Mouse (Mus musculus) lung, postnatal 0 days (tissue): ENCODE results near the gene Dmpk. TPM values are rescaled to one million over a fixed set of nuclear protein-coding genes. Genes with fewer than 3 reads are reported as not detected.
A peak's percentile ranks its signal among the peaks of the same experiment; 100 is the strongest.
"Not testable (repeated sequence)": the region's sequence is repeated elsewhere in the genome, so short reads cannot be mapped to it uniquely, and the experiment has no call there.

Experiments
- ATAC-seq: fragments of 200-750 bp; cut with Nextera tagmentation; 2 replicates; pipeline ENCODE4 v1.8.0; 2017; ENCODE audit warnings: moderate library complexity
- DNase-seq: peaks from one replicate; pipeline ENCODE4 v3.0.0-alpha.2; 2016; ENCODE audit warnings: low spot score
- H3K27ac ChIP-seq: fragments of 300-500 bp; sonication (generic); 2 replicates; pipeline ENCODE4 v1.5.1; 2014; ENCODE audit warnings: antibody characterized with exemption, mild to moderate bottlenecking, low read length, mixed read lengths
- H3K27me3 ChIP-seq: fragments of 300-500 bp; sonication (generic); replicated peaks from 2 replicates; pipeline ENCODE4 v1.6.1; 2014; ENCODE audit warnings: low read length, mixed read lengths; ENCODE audit not compliant: insufficient read depth
- H3K36me3 ChIP-seq: fragments of 300-500 bp; sonication (generic); 2 replicates; pipeline ENCODE4 v1.6.1; 2014; ENCODE audit warnings: low read length, mixed read lengths; ENCODE audit not compliant: insufficient read depth
- H3K4me1 ChIP-seq: fragments of 300-500 bp; sonication (generic); 2 replicates; pipeline ENCODE4 v1.6.1; 2014; ENCODE audit warnings: antibody characterized with exemption, low read depth, low read length, mixed read lengths; ENCODE audit not compliant: insufficient read depth
- H3K4me2 ChIP-seq: fragments of 300-500 bp; sonication (generic); replicated peaks from 2 replicates; pipeline ENCODE4 v1.6.1; 2014; ENCODE audit warnings: low read depth, mild to moderate bottlenecking, low read length, moderate library complexity, mixed read lengths
- H3K4me3 ChIP-seq: fragments of 300-500 bp; sonication (generic); 2 replicates; pipeline ENCODE4 v1.5.1; 2014; ENCODE audit warnings: low read depth, low read length
- H3K9ac ChIP-seq: fragments of 300-500 bp; sonication (generic); replicated peaks from 2 replicates; pipeline ENCODE4 v1.6.1; 2014; ENCODE audit warnings: low read depth, mild to moderate bottlenecking
- H3K9me3 ChIP-seq: fragments of 300-500 bp; sonication (generic); 2 replicates; pipeline ENCODE4 v1.6.1; 2016; ENCODE audit warnings: low read length, mixed read lengths
- CTCF ChIP-seq: IDR thresholded peaks from 2 replicates; pipeline ENCODE4 v1.5.1; 2016; ENCODE audit warnings: antibody characterized with exemption, mild to moderate bottlenecking
- EP300 ChIP-seq: IDR thresholded peaks from 2 replicates; pipeline ENCODE4 v1.6.1; 2016; ENCODE audit warnings: antibody characterized with exemption, mild to moderate bottlenecking, control low read depth
- WGBS: fragments of 180-500 bp; shearing (Covaris S2); extraction: QIAGEN DNeasy Blood & Tissue Kit; methylation state at CpG from one replicate; pipeline ENCODE4 v1.1.7; 2014; 5-methylcytosine and 5-hydroxymethylcytosine counted together
- polyA plus RNA-seq: library from polyadenylated mRNA; unstranded; fragments of >200 nt; fragmentation: Nextera tagmentation; extraction: Ambion mirVana; gene quantifications from 2 replicates; pipeline ENCODE4 v1.2.1, GENCODE M21; 2015

Gene Dmpk
- polyA plus RNA-seq, 1 experiment from 2014 or later = 11.5 TPM

GRCm38 (mm10) chr7:19057405-19057804 is 26.2 kb upstream of the Dmpk start:
- H3K9me3 ChIP-seq = no peaks in the 10 kb centered on the region
- H3K4me1 ChIP-seq = no peaks in the 10 kb centered on the region
- ATAC-seq (no peak), DNase-seq (no peak)
- no peak overlapping the region for H3K9ac ChIP-seq
- H3K27me3 ChIP-seq = no peaks in the 10 kb centered on the region
- H3K4me2 ChIP-seq = no peak overlapping the region
- H3K27ac ChIP-seq = no peak overlapping the region
- no peak overlapping the region for H3K4me3 ChIP-seq
- H3K36me3 ChIP-seq = no peaks in the 10 kb centered on the region
- 71% methylated on average over 10 of the region's 10 CpGs for WGBS
- TF ChIP-seq EP300 = no peak
- TF ChIP-seq CTCF = no peak

- WGBS = 52% methylated on average over 13 of the region's 13 CpGs
- H3K27me3 ChIP-seq = peaks cover 10% of the 10 kb centered on the region
Observed at GRCm38 (mm10) chr7:19065896-19066295, 17.8 kb upstream of the Dmpk start.

GRCm38 (mm10) chr7:19067063-19067462 is 16.6 kb upstream of the Dmpk start:
- DNase-seq = no peak
- Histone ChIP-seq H3K36me3 (no peaks in the 10 kb centered on the region), H3K4me2 (no peak overlapping the region), H3K9ac (no peak overlapping the region), H3K9me3 (no peaks in the 10 kb centered on the region), H3K27me3 (peaks cover 10% of the 10 kb centered on the region), H3K27ac (no peak overlapping the region), H3K4me1 (no peaks in the 10 kb centered on the region), H3K4me3 (no peak overlapping the region)
- 31% methylated on average over 14 of the region's 14 CpGs for WGBS
- no peak for TF ChIP-seq EP300
- TF ChIP-seq CTCF = no peak
- no peak for ATAC-seq

More at GRCm38 (mm10) chr7:19065896-19066295, 17.8 kb upstream of the Dmpk start:
- DNase-seq = no peak
- H3K4me3 ChIP-seq = no peak overlapping the region
- no peak overlapping the region for H3K9ac ChIP-seq
- H3K4me1 ChIP-seq = no peaks in the 10 kb centered on the region
- no peak overlapping the region for H3K27ac ChIP-seq
- ATAC-seq = no peak
- H3K36me3 ChIP-seq = no peaks in the 10 kb centered on the region
- H3K4me2 ChIP-seq = no peak overlapping the region
- TF ChIP-seq EP300 (no peak), CTCF (no peak)
- no peaks in the 10 kb centered on the region for H3K9me3 ChIP-seq

GRCm38 (mm10) chr7:19067935-19068334 is 15.7 kb upstream of the Dmpk start:
- 49% methylated on average over 12 of the region's 14 CpGs for WGBS
- Histone ChIP-seq H3K4me1 (no peaks in the 10 kb centered on the region), H3K36me3 (no peaks in the 10 kb centered on the region), H3K4me3 (no peak overlapping the region), H3K4me2 (no peak overlapping the region), H3K27me3 (peaks cover 10% of the 10 kb centered on the region), H3K9ac (no peak overlapping the region), H3K27ac (no peak overlapping the region), H3K9me3 (no peaks in the 10 kb centered on the region)
- ATAC-seq (no peak), DNase-seq (no peak)
- TF ChIP-seq EP300 (no peak), CTCF (no peak)

- Histone ChIP-seq H3K27ac (no peak overlapping the region), H3K9ac (no peak overlapping the region), H3K4me2 (no peak overlapping the region), H3K36me3 (no peaks in the 10 kb centered on the region), H3K4me3 (no peak overlapping the region), H3K27me3 (peaks cover 10% of the 10 kb centered on the region), H3K4me1 (no peaks in the 10 kb centered on the region), H3K9me3 (no peaks in the 10 kb centered on the region)
- ATAC-seq (no peak), DNase-seq (peak; percentile 73)
- TF ChIP-seq EP300 = no peak
- peak; percentile 85 for TF ChIP-seq CTCF
- 5% methylated on average over 2 of the region's 2 CpGs for WGBS
Observed at GRCm38 (mm10) chr7:19068707-19069106, 14.9 kb upstream of the Dmpk start.

GRCm38 (mm10) chr7:19069500-19069899 is 14.1 kb upstream of the Dmpk start:
- H3K27me3 ChIP-seq = peaks cover 10% of the 10 kb centered on the region
- no peaks in the 10 kb centered on the region for H3K4me1 ChIP-seq
- peak; percentile 47 for DNase-seq
- H3K9me3 ChIP-seq = no peaks in the 10 kb centered on the region
- H3K4me2 ChIP-seq = no peak overlapping the region
- no peak for ATAC-seq
- H3K9ac ChIP-seq = no peak overlapping the region
- H3K27ac ChIP-seq = no peak overlapping the region
- no peak overlapping the region for H3K4me3 ChIP-seq
- 45% methylated on average over 3 of the region's 3 CpGs for WGBS
- peak; percentile 68 for TF ChIP-seq CTCF
- no peak for TF ChIP-seq EP300
- H3K36me3 ChIP-seq = no peaks in the 10 kb centered on the region

GRCm38 (mm10) chr7:19071024-19071423 is 12.6 kb upstream of the Dmpk start:
- H3K27me3 ChIP-seq, H3K36me3 ChIP-seq, H3K27ac ChIP-seq, H3K4me1 ChIP-seq, H3K4me2 ChIP-seq, ATAC-seq, H3K9ac ChIP-seq, H3K9me3 ChIP-seq, DNase-seq, H3K4me3 ChIP-seq: not testable (repeated sequence)
- 51% methylated on average over 3 of the region's 3 CpGs for WGBS
- TF ChIP-seq CTCF = peak; percentile 47
